Mouse (Mus musculus) kidney, postnatal 25 days (tissue): ENCODE measurements around the gene Erbb3.
"Not testable (repeated sequence)": the region's sequence is repeated elsewhere in the genome, so short reads cannot be mapped to it uniquely, and the experiment has no call there.

Experiments used
- DNase-seq, 2 experiments: peaks; one replicate each; pipeline ENCODE4 v3.0.0; 2021; ENCODE audit warnings: mixed read lengths in 2 of 2

The Erbb3 gene

DNA sequence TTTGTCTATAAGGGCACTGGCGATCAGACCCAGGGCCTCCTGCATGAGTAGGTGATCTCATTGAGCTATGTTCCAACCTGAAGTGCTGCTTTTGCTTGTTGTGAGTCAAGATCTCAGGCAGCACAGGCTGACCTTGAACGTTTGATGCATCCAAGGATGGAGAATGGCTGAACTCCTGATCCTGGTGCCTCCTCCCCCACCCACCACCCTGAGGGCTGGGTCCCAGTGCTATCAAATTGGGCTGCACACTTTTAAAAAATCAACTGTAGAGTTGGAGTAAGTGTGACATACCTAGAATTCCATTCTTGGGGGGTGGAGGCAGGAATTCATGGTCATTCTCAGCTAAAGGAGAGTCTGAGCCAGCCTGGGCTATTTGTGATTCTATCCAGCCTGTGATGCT lies 17.0 kb upstream of the Erbb3 start:
- DNase-seq: no peak

DNA sequence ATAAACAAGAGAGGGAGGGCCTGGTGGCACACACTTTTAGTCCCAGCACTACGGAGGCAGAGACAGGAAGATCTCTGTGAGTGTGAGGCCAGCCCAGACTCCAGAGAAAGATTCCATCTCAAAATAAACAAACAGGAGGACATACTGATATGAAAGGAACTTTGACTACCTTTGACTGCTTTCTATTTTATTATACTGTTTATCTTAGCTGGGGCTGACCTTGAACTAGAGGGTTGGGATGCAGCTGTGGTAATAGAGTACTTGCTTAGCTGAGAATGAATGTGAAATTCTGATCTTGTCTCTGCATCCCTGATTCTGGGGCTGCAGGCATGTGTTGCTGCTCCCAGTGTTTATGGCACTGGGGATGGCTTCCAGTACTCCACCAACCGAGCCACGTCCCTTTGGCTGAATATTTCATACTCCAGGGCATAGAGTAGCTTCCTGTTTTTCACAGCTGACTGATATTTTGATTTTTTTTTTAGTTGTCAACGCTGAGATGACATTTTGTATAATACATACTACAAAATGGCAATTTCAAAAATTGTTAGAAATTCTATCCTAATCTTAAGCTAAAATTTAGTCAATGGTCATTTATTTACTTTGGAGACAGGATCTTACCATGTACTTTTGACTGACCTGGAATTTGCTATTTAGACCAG lies 13.1 kb upstream of the Erbb3 start:
- DNase-seq: no peak

DNA sequence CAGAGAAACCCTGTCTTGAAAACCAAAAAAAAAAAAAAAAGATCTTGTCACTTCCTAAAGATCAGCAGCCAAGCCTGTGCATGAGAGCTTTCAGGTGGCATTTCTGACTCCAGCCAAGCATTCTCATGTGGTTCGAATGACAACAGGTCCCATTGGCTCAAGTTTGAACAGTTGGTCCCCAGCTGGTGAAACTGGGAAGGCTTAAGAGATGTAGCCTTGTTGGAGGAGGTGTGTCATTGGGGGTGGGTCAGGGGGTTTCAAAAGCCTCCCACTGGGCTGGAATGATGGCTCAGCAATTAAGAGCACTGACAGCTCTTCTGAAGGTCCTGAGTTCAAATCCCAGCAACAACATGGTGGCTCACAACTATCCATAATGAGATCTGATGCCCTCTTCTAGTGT lies 12.0 kb upstream of the Erbb3 start:
- DNase-seq: no peak

DNA sequence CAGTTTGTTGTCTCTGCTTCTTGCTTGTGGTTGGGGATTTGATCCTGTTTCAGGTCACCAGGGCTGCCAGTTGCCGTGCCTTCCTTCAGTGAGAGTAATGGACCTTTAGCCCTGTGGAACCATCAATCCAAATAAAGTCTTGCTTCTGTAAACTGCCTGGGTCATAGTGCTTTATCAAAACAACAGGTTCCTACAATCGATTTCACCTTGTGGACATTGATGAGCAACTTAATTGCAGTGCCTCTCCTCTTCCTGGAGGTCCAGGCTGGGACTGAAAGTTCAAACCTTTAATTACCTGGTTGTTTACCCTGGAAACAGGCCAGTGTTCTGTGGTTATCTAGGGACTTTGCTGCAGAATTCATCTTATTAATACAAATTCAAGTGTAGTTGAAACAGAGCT lies 9.0 kb upstream of the Erbb3 start:
- DNase-seq: no peak

DNA sequence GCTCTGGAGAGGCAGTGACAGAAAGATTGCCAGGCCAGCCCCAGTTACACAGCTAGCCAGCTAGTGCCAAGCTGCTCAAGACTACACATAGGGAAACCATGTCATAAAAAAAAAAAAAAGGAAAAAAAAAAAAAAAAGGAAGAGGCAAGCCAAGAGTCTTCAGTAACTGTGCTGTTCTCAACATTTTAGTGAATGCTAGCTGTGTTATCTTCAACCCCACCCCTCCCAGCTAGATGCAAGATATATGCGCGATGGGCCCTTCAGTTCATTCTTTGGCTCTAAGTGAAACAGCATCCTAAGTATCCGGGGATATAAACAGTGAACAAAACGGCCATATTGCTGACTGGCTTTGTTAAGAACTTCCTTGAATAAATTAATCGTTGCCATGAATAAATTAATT lies 3.3 kb upstream of the Erbb3 start:
- DNase-seq: no peak

DNA sequence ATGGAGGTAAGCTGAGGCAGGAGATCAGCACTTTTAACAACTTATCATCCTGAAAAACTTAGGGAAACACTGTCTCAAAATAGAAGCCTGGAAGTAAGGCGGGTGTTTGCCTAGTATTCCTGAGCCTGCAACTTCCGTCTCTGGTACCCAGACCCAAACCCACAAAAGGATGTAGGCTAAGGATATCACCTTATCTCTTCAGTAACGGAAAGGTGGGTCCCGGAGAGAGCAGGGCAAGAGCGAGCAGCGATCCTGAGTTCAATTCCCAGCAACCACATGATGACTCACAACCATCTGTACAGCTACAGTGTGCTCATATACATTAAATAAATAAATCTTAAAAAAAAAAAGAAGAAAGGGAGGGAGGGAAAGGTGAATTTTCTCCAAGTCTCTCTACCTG lies 2.0 kb upstream of the Erbb3 start:
- DNase-seq: no peak

DNA sequence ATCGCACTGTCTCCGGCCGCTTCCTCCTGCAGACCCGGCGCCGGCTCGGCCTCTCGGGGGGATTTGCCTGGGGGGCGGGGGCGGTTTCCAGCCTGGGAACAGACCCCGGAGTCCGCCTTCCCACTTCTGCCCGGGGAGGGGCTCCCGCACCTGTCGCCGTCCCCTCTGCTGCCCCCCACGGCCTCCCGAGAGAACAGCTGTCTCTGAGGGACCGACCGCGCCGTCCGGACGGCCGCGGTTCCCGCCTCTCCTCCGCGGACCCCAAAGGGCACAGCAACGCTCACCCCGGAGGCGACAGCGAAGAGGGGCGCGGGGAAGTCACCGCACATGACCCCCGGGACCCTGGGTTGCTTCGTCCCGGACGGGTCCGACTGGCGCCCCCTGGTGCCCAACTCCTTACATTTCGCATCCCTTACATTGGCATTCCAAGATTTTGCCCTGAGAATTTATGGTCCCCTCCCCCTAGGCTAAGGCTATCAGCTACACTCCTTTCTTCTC lies 790 bp upstream of the Erbb3 start:
- peak; percentile 82 to 83 for DNase-seq

DNA sequence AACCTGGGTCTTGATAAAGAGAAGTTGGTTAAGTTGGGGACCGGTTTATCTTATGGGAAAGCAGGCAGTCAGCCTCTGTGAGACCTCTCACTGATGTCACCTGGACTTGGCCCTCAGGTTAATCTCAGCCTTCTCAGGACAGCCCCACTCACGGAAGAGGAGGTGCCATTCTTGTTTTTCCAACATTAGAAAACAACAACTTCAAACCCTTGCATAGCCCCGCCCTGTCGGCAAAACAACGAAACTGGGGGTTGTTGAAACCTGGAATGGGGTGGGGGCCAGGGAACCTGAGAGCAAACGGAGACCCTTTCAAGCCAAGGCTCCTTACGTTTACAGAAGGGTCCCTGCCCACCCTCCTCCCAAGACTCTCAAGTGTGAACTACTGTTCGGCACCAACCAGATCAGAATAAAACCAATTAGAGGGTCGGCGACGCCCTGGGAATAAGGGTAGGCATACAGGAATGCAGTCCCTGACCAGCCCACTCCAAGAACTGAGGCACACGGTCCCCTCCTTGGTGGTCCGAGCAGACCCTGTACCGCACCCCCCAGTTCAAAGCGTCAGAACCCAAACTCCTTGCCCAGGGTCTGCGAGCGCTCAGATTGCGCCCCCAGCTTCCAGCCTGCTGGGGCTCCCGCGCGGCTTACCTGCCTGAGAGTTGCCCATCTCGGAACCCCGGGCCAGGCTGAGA lies 533 bp downstream of the Erbb3 start:
- peak; percentile 70 to 82 for DNase-seq

DNA sequence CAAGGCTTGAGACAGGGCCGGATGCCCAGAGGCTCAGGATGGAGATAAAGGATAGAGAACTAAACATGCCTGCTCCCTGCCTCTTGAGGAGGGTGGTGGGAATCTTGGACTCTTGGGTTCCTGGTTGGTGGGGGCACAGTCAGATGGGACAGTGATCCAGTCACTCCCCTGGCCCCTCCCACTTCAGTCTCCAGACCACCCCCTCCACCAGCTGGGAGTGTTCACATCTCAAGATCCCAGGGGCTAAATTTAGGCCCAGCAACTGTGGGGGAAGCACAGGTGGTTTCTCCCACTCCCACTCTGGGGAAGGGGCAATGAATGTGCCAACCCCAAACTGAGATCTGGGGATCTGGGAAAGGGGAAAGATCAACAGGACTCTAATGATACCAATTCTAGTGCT lies 1.3 kb downstream of the Erbb3 start:
- peak; percentile 38 to 60 for DNase-seq

DNA sequence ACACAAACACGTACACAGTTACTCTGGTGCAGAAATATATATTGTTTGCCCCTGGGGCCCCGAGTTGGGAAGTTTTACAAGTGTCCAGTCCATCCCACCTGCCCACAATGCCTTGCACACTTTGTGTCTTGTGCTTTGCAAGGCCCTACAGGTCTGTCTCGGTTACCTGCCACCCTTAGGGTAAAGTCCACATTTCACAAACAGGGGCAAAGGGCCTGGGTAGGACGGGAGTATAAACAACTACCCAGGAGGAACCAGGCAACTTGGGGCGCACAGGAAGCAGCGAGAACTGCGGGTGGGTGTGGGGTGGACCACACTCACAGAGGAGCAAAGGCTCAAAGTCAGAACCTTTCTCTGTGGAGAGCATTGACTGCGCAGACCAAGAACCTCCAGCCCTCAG lies 1.8 kb downstream of the Erbb3 start:
- DNase-seq: peak; percentile 77 to 90

DNA sequence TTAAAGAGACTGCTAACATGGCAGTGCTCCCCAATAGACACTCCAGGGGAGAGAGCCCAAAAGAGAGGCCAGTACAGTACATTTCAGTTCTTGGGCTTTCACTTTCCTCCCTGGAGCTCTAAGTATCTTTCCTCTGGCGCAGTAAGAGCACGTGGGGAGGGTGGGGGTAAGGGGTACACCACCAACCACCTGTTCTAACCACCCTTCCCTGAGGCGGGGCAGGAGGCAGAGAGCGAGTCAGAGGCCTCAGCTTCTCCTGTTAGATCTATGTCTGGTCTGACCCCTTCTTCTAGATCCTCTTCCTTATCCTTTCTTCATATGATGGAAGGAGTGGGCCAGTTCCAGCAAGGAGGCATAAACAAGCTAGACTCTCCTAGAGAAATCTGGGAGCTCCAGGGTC lies 2.3 kb downstream of the Erbb3 start:
- DNase-seq: no peak

DNA sequence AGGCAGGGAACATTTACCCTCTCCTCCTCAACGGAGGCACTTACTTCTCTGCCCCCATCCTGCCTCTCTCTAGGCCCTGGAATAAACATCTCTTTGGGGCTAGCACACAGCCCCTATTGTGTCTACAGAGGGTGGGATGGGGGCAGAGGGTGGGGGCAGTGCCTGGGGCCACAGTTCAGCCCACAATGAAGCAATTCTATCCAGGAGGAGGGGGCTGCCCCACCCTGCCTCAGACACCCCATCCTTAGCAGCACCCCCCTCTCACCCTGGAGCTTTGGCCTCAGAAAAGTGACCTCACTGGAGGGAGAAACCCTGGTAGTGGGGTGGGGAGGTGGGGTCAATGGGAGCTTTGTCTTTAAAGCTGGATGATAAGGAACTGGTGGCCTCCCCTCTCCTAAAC lies 2.9 kb downstream of the Erbb3 start:
- DNase-seq: no peak

DNA sequence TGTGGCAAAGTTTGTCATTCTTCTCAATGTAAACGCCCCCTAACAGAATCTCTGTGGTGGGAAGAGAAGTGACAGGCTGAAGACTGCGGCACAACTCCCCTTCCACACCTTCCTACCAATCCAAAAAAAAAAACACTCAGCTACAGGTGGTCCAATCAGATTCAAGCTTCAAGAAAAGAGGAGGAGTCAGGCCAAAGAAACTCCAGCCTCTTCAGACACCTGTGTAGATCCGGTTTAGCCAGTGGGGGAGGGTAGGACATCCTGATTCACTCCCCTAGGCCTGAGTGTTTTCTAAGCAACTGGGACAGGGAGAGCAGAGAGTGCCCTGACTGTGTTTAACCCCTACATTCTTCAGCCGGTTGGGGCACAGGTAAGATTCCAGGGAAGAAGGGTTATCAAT lies 5.1 kb downstream of the Erbb3 start:
- DNase-seq: peak; percentile 72 to 87

DNA sequence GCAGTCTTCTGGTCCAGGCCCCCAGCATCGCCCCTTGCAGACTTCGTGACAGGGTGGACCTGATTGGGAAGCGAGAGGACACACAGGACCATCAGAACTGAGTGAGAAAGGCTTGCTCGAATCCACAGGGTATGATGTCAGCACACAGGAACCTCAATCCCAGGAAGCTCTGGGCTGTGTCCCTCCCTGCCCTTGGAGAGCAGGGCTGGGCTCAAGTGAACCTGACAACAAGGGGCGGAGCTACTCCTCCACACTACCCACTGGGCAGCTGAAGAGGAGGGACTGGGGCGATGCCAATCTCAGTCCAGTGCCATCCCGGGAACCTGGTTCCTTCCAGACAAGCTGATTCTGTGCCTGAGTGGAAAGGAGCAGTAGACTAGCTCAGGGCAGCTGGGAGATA lies 5.8 kb downstream of the Erbb3 start:
- peak; percentile 89 to 95 for DNase-seq

DNA sequence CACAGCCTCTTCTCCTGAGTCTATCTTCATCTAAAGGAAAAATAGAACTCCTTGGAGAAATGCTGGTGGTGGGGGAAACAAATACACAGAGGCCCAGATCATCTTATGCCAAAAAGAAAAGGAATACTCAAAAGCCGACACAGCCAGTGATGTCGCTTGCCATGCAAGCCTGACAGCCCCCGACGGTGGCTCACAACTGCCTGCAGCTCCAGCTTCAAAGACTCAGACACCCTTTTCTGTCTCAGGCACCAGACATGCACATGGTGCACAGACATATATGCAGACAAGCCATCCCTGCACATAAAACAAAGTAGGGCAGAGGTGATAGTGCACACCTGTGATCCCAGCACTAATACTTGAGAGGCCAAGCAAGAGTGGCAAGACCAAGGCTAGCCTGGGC lies 9.7 kb downstream of the Erbb3 start:
- DNase-seq: no peak

DNA sequence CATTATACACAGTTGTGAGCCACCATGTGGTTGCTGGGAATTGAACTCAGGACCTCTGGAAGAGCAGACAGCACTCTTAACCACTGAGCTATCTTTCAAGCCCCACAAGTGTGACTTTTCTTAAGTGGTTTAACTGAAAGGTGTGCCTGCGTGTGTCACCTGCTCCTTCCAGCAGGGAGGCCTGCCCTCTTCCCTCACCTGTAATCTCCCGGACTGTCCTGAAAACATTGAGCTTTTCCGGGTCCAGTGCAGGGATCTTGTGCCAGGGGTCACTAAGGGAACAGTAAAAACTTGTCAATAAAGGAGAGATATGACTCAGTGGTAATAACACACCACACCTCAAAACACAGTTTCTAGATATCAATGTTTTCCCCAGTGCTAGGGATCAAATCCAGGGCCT lies 10.2 kb downstream of the Erbb3 start:
- no peak for DNase-seq

DNA sequence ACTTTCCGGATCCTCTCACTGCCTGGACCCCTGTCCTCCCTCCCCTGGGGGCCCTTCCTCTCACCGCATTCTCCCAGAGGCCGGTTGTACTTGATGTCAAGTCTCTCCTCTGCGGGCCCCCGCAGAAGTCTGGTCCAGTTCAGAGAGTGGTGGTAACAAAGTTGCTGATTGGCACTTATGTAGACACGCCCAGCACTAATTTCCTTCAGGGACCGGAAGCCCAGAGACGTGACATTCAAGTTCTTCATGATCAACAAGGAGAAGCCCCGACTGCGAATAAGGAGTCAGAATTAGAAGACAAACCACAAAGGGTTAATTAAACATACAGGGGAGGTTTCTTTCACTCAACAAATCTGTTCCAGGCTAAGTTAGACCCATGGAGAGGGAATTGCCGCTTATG lies 11.1 kb downstream of the Erbb3 start:
- DNase-seq: no peak

DNA sequence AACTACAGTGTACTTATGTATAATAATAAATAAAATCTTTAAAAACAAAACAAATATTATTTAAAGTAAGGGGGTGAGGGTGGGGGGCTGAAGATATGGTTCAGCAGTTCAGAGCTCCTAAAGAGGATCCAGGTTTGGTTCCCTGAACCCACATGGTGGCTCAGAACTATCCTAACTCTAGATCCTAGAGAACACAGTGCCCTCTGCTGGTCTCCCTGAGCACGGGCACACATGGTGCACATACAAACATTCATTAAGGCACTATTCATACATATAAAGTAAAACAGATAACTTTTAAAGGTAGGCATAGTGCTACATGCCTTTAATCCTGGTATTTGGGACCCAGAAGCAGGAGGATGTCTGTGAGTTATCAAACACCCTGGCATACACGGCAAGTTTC lies 14.4 kb downstream of the Erbb3 start:
- DNase-seq: peak in 1 of 2 experiments; percentile 30

DNA sequence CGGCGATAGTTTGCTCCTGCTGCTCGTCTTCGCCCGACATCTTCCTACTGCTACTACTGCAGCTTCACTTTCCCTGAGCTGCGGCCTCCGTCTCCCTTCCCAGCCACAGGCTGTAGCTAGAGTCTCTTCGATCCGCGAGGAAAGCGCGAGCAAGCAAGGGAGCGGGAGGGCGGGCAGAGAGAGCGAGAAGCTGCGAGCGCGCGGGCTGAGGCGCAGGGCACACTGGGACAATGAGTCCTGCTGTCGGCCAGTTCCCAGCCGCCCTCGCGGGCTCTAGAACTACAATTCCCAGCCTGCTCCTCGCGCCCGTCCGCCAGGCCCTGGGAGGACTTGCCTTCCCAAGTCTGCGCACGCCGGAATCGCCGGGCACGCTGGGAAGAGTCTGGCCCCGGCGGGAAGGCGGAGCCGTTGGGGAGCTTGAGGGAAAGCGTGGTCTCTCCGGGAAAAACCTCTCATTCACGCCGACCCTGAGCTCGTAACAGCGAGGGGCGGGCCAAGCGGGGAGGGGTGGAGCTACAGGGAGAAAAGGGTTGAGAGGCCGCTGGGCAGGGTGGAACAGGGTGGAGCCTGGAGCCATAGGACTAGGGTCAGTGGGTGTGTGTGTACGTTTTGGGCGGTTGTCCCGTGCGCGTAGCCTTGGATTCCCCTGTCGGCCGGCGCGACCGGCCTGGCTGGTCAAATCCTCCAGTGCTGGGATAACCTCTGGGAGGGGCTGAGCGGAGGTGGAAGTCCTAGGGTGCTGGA lies 23.5 kb downstream of the Erbb3 start, which contains the start of gene Pa2g4:
Pa2g4 (minus strand) TSS at position 200 of the 744 bp plus-strand sequence.
- peak; percentile 96 to 99 for DNase-seq

DNA sequence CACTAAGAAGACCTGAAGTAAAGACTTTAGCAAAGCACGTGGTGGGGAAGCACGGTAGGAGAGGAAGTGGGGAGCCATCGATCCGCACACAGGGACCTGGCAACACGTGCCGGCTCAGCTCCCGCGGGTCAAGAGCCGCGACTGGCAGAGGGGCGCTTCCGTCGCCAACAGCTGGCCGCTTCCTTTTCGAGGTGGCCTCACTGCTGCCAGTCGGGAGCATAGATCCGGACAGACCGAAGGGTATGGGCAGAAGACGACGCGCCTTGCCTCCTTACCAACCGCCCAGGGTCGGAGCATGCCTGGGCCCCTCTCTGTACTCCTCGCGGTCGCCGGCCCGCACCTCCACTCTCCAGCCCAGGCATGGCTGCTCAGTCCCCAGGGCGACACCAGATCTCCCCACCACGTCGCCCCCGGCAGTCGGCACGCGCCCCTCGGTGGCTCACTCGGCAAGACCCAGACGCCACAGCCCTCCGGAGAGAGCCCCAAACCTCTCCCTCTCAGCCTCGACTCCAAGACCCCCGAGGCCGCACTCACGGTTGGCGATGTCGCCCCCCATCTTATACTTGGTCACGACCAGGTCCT lies 24.2 kb downstream of the Erbb3 start:
- peak in 1 of 2 experiments; percentile 63 for DNase-seq

DNA sequence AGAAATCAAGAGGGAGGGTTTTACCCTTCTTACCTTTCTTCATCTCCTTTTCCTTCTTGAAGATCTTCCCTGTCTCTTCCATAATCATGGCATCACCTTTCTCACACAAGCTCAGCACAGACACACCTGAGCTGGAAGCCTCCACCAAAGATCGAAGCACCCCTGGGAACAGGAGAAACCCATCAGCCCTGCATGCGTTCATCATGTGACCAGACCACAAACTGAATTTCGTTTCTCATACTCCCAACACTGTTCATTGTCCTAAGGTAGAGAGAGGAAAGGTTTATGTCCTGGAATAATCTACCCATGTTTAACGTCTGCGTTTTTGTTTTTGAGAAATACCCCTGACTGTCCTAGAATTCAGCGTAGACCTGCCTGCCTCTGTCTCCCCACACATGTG lies 25.9 kb downstream of the Erbb3 start:
- DNase-seq: no peak

DNA sequence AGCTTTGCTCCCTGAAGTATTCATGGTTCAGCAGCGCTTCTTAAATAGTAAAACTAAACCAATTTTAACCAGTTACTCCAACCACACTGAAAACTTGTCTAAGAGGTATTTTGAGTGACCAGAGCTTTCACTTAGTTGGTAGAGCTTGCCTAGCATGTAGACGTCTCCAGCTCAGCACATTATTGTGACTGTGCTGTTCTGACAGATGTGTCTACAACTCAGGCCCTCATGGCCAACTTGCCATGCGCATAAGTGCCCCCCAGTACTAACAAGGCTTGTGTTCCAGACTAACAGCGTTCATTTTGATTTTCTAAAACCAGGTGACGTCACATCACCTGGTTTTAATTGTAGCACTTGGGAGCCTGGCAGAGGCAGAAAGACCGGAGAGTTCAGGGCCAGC lies 32.5 kb downstream of the Erbb3 start:
- no peak for DNase-seq

DNA sequence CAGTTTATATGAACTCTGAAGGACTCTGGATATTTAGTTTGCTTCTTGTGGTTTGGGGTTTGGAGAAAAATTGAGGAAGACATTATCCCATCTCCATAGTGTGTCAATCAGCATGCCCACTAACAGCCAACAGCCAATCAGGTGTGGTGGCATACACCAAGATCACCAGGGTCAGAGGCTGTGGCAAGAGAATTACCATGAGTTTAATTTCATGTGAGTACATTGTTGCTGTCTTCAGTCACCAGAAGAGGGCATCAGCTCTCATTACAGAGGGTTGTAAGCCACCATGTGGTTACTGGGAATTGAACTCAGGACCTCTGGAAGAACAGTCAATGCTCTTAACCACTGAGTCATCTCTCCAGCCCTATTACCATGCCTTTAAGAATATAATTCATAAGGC lies 33.2 kb downstream of the Erbb3 start:
- DNase-seq: no peak

DNA sequence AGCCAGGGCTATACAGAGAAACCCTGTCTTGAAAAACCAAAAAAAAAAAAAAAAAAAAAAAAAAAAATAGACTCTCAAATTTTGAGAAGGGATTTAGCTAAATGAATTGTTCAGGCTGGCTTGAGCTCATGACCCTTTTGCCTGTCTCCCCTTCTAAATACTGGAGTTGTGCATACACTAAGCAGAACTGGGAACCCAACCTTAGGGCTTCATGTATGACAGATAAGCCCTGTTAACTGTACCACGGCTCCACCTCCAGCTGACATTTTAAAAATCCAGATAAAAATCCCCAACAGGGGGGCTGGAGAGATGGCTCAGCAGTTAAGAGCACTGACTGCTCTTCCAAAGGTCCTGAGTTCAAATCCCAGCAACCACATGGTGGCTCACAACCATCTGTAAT lies 33.9 kb downstream of the Erbb3 start:
- DNase-seq: not testable (repeated sequence)
